Mouse (Mus musculus) heart, postnatal 14 days (tissue): ENCODE data around the gene Plcb4. TPM values are rescaled to one million over a fixed set of nuclear protein-coding genes. Genes with fewer than 3 reads are reported as not detected.

Source experiments
- DNase-seq, 2 experiments: peaks; one replicate each; pipeline ENCODE4 v3.0.0; 2021 to 2022
- intact Hi-C: fragments of 180-260 bp; cut with DNase I; formaldehyde crosslinking; loops from one replicate; pipeline ENCODE4 v1.15.1; 2025
- total RNA-seq, 2 experiments: library from RNA; stranded (reverse); gene quantifications; 2 replicates each; pipeline ENCODE4 v1.2.3; 2021

Plcb4 gene
- total RNA-seq, 2 experiments from 2014 or later = 82.1 to 93.1 TPM

GRCm38 (mm10) chr2:135917000-135917399 lies 258.2 kb downstream of the Plcb4 start:
- DNase-seq = no peak
- intact Hi-C loops = loop anchor here (5.0 kb wide), 1 partner anchor 255 kb away; no protein-coding TSS in a partner anchor

DNA sequence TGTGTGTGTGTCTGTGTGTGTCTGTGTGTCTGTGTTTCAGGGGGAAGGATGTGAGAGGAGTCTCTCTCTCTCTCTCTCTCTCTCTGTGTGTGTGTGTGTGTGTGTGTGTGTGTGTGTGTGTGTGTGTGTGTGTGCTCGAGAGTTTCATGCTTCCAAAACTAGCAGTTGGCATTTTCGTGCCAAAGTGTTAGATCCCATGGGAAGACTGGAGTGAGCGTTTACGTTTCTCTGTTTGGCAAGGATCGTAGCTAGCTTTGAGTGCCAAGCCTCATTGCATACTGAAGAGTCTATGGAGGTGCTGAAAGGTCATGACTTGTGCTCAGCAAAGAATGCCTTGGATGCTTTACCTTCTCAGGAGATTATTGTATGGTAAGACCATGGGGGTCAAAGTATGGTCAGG lies 259.3 kb downstream of the Plcb4 start:
- intact Hi-C loops = loop anchor here (5.0 kb wide), 1 partner anchor 256 kb away; no protein-coding TSS in a partner anchor
- DNase-seq = no peak

DNA sequence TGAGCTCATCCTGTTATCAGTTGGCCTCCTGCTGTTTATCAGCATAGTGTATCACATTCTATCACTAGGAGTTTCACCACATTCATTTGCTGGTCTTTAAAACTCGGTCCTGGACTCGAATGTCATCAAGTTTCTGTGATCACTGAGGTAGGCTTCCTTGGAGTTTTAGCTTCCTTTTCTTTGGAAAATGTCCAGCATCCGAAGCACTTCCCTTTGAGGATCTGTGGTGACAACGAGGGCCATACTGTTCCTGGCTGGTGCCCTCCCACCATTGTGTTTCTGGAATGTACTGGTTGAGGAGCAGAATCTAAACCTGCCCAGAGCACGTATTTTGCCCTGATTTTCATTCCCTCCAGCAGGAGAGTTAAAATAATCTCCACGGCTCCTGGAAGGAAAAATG lies 260.8 kb downstream of the Plcb4 start:
- no peak for DNase-seq
- intact Hi-C loops = loop anchor here (5.0 kb wide), 3 partner anchors 82 to 362 kb away; no protein-coding TSS in a partner anchor

DNA sequence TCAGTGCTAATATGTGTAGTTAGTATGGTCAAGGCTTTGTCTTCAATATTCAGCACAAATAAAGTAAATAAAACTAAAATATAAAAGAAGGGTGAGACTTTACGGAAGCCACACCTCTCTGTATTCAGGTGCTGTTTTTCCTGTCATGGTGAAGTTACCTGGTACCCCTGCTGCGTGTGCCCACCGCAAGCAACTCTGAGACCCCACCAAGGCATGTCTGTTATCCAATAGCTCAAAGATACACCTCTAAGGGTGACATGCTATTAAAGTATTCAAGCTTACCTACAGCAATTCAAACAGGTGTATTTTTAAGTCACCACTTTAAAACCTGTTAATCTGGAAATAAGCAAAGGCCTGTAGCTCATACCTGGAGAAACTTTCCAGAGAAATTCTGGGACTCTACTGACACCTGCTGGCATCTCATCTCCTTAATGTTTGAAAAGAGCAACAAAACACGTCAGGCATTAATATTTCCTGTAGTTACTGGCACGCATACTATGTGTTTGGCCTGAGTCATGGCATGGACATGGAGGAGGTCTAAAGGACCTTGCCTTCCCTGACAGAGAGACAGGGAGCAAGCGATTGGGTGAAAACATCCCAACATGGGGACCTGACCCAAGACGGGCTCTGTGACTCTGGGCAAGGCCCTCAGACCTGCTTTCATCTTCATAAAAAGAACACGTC lies 268.0 kb downstream of the Plcb4 start:
- intact Hi-C loops = loop anchor here (2.0 to 5.0 kb wide), 4 partner anchors 270 to 565 kb away; partner anchors contain the start of gene Plcb4

DNA sequence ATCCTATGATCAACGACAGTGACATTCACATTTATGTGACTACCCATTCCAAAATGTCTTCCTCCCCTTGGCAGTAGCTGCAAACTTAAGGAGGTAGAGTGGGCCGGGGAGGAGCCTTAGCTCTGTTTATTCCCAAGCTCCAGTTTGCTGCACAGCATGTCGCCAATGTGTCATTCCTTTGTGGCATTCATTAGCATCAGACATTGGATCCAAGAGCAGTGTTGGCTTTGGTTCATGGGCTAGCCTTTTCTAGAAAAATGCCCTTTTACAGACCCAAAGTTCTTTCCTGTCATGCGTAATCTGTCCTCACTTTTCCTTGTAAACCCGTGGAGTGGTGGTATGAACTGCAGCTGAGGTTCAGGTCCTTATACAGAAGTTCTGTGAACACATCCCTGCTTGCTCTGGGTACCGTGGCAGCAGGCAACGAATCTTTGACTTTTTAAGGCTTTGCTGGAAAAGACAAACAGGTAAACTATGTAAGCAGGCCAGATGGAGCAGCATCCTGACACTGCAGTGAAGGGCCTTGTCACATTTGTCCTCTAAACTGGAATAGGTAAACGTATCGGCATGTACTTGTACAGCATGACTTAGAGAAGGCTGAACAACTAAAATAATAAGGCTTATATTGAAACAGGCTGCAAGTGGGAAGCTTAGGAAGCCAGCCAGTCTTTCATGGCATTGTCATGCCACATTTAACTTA lies 270.4 kb downstream of the Plcb4 start:
- intact Hi-C loops = loop anchor here (5.0 kb wide), 2 partner anchors 272 to 567 kb away; partner anchors contain the start of gene Plcb4
- DNase-seq = no peak

More for the DNA sequence above, 268.0 kb downstream of the Plcb4 start:
- DNase-seq = peak; percentile 47 to 79

DNA sequence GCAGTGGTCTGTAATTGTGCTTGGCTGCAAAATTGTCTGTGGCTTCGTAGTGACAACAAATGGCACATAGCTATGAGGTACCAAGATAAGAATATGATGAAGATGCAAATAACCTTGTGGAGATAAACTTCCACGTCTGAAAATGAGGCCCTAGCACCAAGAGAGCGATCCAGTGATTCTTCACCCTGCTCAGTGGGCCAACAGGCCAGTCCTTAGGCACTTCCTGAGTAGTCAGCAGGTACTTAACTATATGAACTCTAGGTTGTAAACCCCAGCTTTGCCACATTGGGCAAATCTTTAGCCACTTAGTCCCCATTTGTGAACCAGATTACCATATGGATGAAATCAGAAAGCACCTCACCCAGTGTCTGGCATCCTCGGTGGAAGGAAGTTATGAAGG lies 271.9 kb downstream of the Plcb4 start:
- intact Hi-C loops = no loop called here

DNA sequence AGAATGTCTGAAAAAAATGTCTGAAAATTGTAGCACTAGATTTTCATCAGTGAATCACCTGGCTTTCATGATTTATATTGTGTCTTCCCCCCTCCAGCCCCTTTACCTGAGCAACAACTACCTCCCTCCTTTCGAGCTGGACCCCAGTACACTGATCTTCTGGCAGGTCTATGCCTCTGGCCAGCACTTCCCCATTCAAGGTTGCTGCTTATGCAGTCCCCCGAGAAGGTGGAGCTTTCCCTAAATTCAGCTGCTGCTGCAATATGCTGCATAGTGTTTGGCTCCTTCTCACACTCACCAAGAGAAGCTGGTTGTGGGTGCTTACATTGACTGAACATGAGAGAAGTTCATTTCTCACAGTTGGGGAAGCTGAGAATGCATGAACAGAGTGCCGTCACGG lies 273.8 kb downstream of the Plcb4 start:
- no peak for DNase-seq
- intact Hi-C loops = no loop called here

More for the DNA sequence above, 271.9 kb downstream of the Plcb4 start:
- DNase-seq = no peak

- no peak for DNase-seq
- intact Hi-C loops = no loop called here
Measured at GRCm38 (mm10) chr2:135936376-135936775, 277.6 kb downstream of the Plcb4 start.

DNA sequence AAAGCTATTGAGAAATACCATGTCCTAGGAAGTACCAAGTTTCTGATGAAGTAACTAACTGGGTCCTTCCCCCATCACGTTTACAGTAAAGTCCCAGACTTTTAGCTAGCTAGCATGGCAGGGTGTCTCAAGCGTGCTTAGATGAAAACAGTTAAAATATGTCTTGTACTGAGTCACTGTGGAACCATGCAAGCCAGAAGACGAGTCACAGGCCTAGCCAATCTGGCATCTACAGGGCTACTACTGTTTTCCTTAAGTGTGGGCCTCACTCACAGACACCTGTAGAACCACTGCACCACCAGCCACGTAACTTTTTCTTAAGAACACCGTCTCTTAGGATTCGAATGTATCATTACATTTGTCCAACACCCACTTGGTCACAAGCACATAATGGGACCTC lies 278.8 kb downstream of the Plcb4 start:
- intact Hi-C loops = no loop called here
- no peak for DNase-seq

DNA sequence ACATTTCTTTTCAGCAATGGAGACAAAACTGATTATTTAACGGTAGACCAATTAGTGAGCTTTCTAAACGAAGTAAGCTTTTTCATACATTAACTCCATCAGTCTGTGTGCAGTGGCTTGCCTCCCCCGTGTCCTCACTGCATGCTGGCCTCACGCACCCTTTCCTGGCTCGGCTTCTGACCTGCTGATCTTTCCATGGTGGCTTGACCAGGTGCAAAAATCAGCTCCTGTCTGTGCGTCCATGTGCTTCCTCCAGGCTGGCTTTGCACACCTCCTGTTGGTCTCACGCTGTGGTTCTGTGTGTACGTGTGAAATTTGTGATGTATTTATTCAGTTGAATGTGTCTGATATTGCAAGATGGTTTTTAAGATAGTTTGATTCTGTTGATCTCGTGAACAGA lies 281.1 kb downstream of the Plcb4 start:
- DNase-seq = no peak
- intact Hi-C loops = loop anchor here (5.0 kb wide), 1 partner anchor 553 kb away; no protein-coding TSS in a partner anchor

GRCm38 (mm10) chr2:135947839-135948238 lies 289.0 kb downstream of the Plcb4 start:
- intact Hi-C loops = no loop called here
- DNase-seq = peak in 1 of 2 experiments; percentile 12

DNA sequence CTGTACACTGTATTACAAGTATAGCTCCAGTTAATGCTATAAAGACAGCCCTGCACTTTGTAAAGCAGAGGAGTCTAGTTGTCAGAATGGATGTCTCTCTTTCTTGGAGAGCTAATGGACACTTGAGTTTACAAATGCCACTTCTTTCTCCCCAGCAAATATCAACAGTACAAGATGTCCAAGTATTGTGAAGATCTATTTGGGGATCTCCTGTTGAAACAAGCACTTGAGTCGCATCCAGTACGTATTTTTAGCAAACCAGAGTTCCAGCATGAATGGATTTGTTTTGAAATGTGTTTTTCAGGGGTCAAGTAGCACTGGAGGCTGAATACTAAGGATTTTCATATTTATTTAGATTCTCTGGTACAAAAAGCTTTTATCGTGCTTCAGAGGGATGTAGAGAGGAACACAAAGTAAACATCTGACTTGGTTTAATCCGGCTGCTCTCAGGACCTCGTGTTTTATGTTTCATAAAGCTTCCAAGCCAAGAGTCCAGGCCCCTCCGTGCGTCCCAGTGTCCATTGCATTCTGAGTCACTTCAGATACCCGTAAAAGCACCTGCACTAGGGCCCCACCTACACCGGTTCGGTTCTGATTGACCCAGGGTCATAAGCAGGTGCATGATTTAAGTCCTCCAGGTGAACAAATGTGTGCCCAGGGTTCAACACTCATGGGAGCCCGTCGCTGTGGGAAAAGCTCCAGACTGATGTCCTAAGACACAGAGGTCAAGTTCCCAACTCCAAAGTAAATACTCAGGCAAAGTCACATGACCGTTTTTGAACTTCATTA lies 296.1 kb downstream of the Plcb4 start:
- intact Hi-C loops = loop anchor here (5.0 kb wide), 1 partner anchor 518 kb away; no protein-coding TSS in a partner anchor
- DNase-seq = no peak

- DNase-seq = no peak
- intact Hi-C loops = loop anchor here (2.0 to 5.0 kb wide), 2 partner anchors 518 to 567 kb away; no protein-coding TSS in a partner anchor
Measured at GRCm38 (mm10) chr2:135955796-135956195, 297.0 kb downstream of the Plcb4 start.

- intact Hi-C loops = loop anchor here (1.0 to 5.0 kb wide), 4 partner anchors 520 to 601 kb away; no protein-coding TSS in a partner anchor
- peak; percentile 70 to 76 for DNase-seq
Measured at GRCm38 (mm10) chr2:135957689-135958088, 298.9 kb downstream of the Plcb4 start.

GRCm38 (mm10) chr2:135958453-135958852 lies 299.6 kb downstream of the Plcb4 start:
- DNase-seq = no peak
- intact Hi-C loops = loop anchor here (2.0 to 5.0 kb wide), 2 partner anchors 521 to 602 kb away; no protein-coding TSS in a partner anchor

GRCm38 (mm10) chr2:135963089-135963488 lies 304.3 kb downstream of the Plcb4 start:
- no peak for DNase-seq
- intact Hi-C loops = no loop called here

GRCm38 (mm10) chr2:135966871-135967557 lies 308.2 kb downstream of the Plcb4 start:
- intact Hi-C loops = loop anchor here (2.0 kb wide), 1 partner anchor 172 kb away; no protein-coding TSS in a partner anchor
- peak; percentile 38 to 55 for DNase-seq

DNA sequence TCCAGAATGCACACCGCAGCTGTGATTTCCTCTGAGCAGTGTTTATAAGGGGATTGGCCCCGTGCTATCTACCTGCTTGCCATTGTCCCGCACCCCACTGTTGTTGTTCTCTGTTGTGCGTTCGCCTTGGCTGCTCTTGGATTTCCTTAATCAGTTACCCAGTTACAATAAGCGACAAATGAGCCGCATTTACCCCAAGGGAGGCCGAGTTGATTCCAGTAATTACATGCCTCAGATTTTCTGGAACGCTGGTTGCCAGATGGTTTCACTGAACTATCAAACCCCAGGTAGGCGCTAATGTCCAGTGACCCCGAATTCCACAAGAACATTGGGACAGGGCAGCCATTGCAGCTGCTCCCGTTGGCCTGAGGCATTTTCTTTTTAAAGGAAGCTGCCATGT lies 309.3 kb downstream of the Plcb4 start:
- intact Hi-C loops = no loop called here
- DNase-seq = no peak

DNA sequence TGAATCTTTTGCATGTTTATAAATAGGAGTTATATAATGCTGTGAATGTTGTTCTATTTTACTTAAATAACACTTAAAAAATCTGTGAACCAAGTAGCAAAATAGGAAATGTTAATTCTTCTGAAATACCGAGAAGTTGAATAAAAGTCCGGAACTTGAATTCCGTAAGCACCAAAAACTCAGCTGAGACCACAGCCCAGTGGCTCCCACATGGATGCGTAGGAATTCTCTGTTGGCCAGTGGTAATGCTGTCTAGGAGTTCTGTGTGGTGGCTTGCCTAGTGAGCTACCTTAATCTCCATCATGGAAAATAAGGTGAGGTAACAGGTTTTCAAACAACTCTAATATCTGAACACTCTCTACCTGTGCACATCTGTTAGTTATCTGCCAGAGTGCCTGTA lies 312.1 kb downstream of the Plcb4 start:
- intact Hi-C loops = no loop called here
- no peak for DNase-seq

DNA sequence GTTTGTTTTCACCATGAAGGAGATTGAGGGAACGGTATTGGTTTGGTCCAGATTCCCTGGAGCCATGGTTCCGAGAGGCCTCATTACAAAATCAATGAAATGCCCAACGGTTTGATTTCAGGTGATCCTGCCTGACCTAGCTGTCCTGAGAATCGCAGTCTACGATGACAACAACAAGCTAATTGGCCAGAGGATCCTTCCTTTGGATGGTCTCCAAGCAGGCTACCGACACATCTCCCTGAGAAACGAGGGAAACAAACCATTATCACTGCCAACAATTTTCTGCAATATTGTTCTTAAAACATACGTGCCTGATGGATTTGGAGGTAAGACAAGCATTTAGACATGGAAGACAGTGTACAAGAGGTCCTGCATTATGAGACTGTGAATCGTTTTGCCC lies 317.2 kb downstream of the Plcb4 start:
- DNase-seq = no peak
- intact Hi-C loops = no loop called here
